Mouse (Mus musculus) activated CD4-positive, CD25-positive, alpha-beta regulatory T cell (primary cell): ENCODE data around the gene Emx1. TPM values are rescaled to one million over a fixed set of nuclear protein-coding genes. Genes with fewer than 3 reads are reported as not detected.

Experiments used
- polyA plus RNA-seq, 2 experiments: library from polyadenylated mRNA; unstranded; fragments of 100-300 nt; shearing (Covaris generic); gene quantifications; one replicate each; pipeline ENCODE4 v1.2.1; 2017

Emx1 gene
- polyA plus RNA-seq = not detected

GRCm38 (mm10) chr6:85187340-85188211 lies at the start of gene Emx1:
Gene Emx1 (plus strand): TSS chr6:85187438.

Other genes starting within 250 kb of the Emx1 start
- gene Exoc6b, start 117.9 kb upstream of the Emx1 start, polyA plus RNA-seq = 10 to 100 TPM; 16.2 to 16.7 TPM
- gene Spr, start 49.7 kb upstream of the Emx1 start, polyA plus RNA-seq = 10 to 100 TPM; 62.5 to 65.0 TPM
- gene Sfxn5, start 146.0 kb downstream of the Emx1 start, polyA plus RNA-seq = 1 to 10 TPM in 1 of 2 experiments, under 1 TPM in 1; 0.55 to 1.6 TPM
- under 1 TPM; 0.24 to 0.52 TPM for gene Rab11fip5, start 187.2 kb downstream of the Emx1 start, polyA plus RNA-seq
- gene Noto, start 236.4 kb downstream of the Emx1 start, polyA plus RNA-seq = under 1 TPM in 1 of 2 experiments, not detected in 1; 0.17 TPM
- 10 to 100 TPM; 30.2 to 34.5 TPM for gene Smyd5, start 244.6 kb downstream of the Emx1 start, polyA plus RNA-seq